Mouse (Mus musculus) ES-E14 (cell line): ENCODE results near the gene Rad9b. TPM values are rescaled to one million over a fixed set of nuclear protein-coding genes. Genes with fewer than 3 reads are reported as not detected.

Experiments
- DNase-seq: peaks from one replicate; pipeline ENCODE4 v3.0.0-alpha.2; 2013; ENCODE audit warnings: low read depth, low spot score
- H3K27ac ChIP-seq: 2 replicates; pipeline ENCODE4 v1.5.1; 2012; ENCODE audit warnings: low read depth, mild to moderate bottlenecking, low read length, moderate library complexity, mixed read lengths; ENCODE audit not compliant: poor library complexity, insufficient read depth, severe bottlenecking
- H3K36me3 ChIP-seq: 2 replicates; pipeline ENCODE4 v1.6.1; 2012; ENCODE audit warnings: mild to moderate bottlenecking, low read length, moderate library complexity, mixed read lengths; ENCODE audit not compliant: control insufficient read depth, poor library complexity, insufficient read depth, severe bottlenecking
- H3K4me1 ChIP-seq, 2 experiments: fragments of 150-350 bp in 1 of 2; sonication (generic) in 1 of 2; 2 replicates each; pipeline ENCODE4 v1.6.1; 2012; ENCODE audit warnings: low read length in 2 of 2, mild to moderate bottlenecking in 1 of 2, mixed read lengths in 1 of 2; ENCODE audit not compliant: control insufficient read depth in 2 of 2, insufficient read depth in 2 of 2, poor library complexity in 1 of 2
- H3K4me3 ChIP-seq, 2 experiments: fragments of 150-350 bp in 1 of 2; sonication (generic) in 1 of 2; 2 replicates each; pipeline ENCODE4 v1.5.1; 2012; ENCODE audit warnings: low read length in 2 of 2, low read depth in 1 of 2, mild to moderate bottlenecking in 1 of 2, mixed read lengths in 1 of 2; ENCODE audit not compliant: insufficient read depth in 1 of 2, poor library complexity in 1 of 2, severe bottlenecking in 1 of 2
- H3K9ac ChIP-seq: 2 replicates; pipeline ENCODE4 v1.6.1; 2012; ENCODE audit warnings: low read depth, mild to moderate bottlenecking, low read length, mixed read lengths; ENCODE audit not compliant: poor library complexity, insufficient read depth, severe bottlenecking
- H3K9me3 ChIP-seq: fragments of 150-350 bp; sonication (generic); 2 replicates; pipeline ENCODE4 v1.6.1; 2012; ENCODE audit warnings: low read depth, mild to moderate bottlenecking, low read length; ENCODE audit not compliant: control insufficient read depth, insufficient read depth
- CHD2 ChIP-seq: IDR thresholded peaks from 2 replicates; pipeline ENCODE4 v1.6.1; 2014; ENCODE audit warnings: mild to moderate bottlenecking, low read depth, low read length, inconsistent platforms
- HCFC1 ChIP-seq: IDR thresholded peaks from 2 replicates; pipeline ENCODE4 v1.6.1; 2012; ENCODE audit warnings: low read length, inconsistent platforms, borderline replicate concordance; ENCODE audit not compliant: insufficient read depth
- MAFK ChIP-seq: IDR thresholded peaks from 2 replicates; pipeline ENCODE4 v1.6.1; 2014; ENCODE audit warnings: mild to moderate bottlenecking, low read depth, low read length, inconsistent platforms; ENCODE audit not compliant: insufficient read depth
- ZC3H11A ChIP-seq: IDR thresholded peaks from 2 replicates; pipeline ENCODE4 v1.6.1; 2012; ENCODE audit warnings: low read depth, mild to moderate bottlenecking, inconsistent platforms, low read length, borderline replicate concordance
- ZNF384 ChIP-seq: IDR thresholded peaks from 2 replicates; pipeline ENCODE4 v1.6.1; 2012; ENCODE audit warnings: low read depth, low read length, inconsistent platforms
- in situ Hi-C, 2 experiments: fragments of 600-800 bp; cut with MboI; formaldehyde crosslinking; loops; one replicate each; pipeline ENCODE4 v1.15.1; 2025; ENCODE audit warnings: low sequenced_read_pairs in 2 of 2, inconsistent platforms in 1 of 2; ENCODE audit not compliant: unreplicated experiment in 2 of 2
- total RNA-seq: library from RNA; depleted of rRNA; stranded (reverse); fragments of 300-350 nt; gene quantifications from 2 replicates; pipeline ENCODE4 v1.2.3, GENCODE M21; 2012

Rad9b gene
- total RNA-seq, 1 experiment = 20.5 TPM

GRCm38 (mm10) chr5:122314966-122315667, 38.9 kb downstream of the Rad9b start:
- peak overlapping the region; percentile 36 for H3K9ac ChIP-seq
- peaks cover 10 to 36% of the 10 kb centered on the region in 2 experiments; a peak in 3 of 4 replicates for H3K4me1 ChIP-seq
- H3K9me3 ChIP-seq = no peaks in the 10 kb centered on the region
- no peak for TF ChIP-seq MAFK
- TF ChIP-seq ZC3H11A = no peak
- TF ChIP-seq CHD2 = no peak
- TF ChIP-seq ZNF384 = no peak
- peaks cover 30% of the 10 kb centered on the region; the same call in 1 of the 2 replicates for H3K36me3 ChIP-seq
- in situ Hi-C loops = no loop called here
- H3K27ac ChIP-seq = no peak overlapping the region
- peak overlapping the region in 1 of 2 experiments; percentile 24; a peak in 1 of 4 replicates for H3K4me3 ChIP-seq
- no peak for DNase-seq

DNA sequence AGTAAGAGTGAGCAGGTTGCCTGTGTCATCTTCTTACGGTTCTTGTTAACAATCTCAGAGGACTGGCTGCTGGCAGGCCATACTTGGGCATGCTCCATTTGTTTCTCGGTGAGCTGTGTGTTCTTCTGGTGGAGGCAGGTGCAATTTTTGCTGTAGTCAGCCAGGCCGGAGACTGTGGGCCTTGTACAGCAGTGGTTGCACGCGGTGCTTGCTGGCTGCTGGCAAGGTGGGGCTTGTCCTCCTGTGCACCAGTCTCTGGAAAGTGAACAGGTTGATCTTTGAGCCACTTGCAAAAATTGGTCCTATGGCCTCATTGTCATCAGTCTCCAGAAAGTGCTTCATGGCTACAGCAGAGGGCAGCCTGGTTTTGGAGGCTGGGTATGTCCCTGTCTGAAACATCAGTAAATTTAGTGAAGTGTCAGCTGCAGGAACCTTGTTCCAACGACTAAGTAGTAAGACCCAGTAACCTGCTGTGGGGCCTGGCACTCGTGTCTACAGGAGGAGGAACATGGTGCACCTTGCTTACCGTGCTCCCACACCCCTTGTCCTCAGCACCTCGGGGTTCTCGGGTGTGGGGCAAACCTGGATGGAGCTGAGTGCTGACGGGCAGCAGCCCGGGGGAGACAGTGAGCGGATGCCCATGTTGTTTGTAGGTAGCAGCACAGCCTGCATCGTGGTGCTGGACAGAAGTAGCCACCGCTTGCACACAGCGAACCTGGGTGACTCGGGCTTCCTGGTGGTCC, 40.9 kb downstream of the Rad9b start:
- no peak for DNase-seq

GRCm38 (mm10) chr5:122312346-122312745, 41.7 kb downstream of the Rad9b start:
- TF ChIP-seq ZC3H11A (no peak), CHD2 (no peak), MAFK (no peak), ZNF384 (no peak), HCFC1 (no peak)

More for the DNA sequence above, 40.9 kb downstream of the Rad9b start:
- no peaks in the 10 kb centered on the region for H3K9me3 ChIP-seq
- peaks cover 3 to 28% of the 10 kb centered on the region in 2 experiments; a peak in 3 of 4 replicates for H3K4me1 ChIP-seq
- no peak overlapping the region for H3K4me3 ChIP-seq
- in situ Hi-C loops = no loop called here
- TF ChIP-seq ZC3H11A (no peak), MAFK (no peak), CHD2 (no peak), ZNF384 (no peak), HCFC1 (no peak)
- no peak overlapping the region for H3K9ac ChIP-seq
- no peak overlapping the region for H3K27ac ChIP-seq
- peaks cover 32% of the 10 kb centered on the region; the same call in 1 of the 2 replicates for H3K36me3 ChIP-seq

GRCm38 (mm10) chr5:122311692-122312091, 42.3 kb downstream of the Rad9b start:
- in situ Hi-C loops = no loop called here
- peaks cover 30% of the 10 kb centered on the region; the same call in 1 of the 2 replicates for H3K36me3 ChIP-seq
- peaks cover 3 to 17% of the 10 kb centered on the region in 2 experiments; a peak in 3 of 4 replicates for H3K4me1 ChIP-seq
- no peak for TF ChIP-seq ZNF384
- no peak for TF ChIP-seq CHD2
- TF ChIP-seq MAFK = no peak
- no peak for TF ChIP-seq HCFC1
- TF ChIP-seq ZC3H11A = no peak
- H3K27ac ChIP-seq = no peak overlapping the region
- H3K4me3 ChIP-seq = no peak overlapping the region
- DNase-seq = no peak
- no peak overlapping the region for H3K9ac ChIP-seq
- H3K9me3 ChIP-seq = no peaks in the 10 kb centered on the region

More at GRCm38 (mm10) chr5:122312346-122312745, 41.7 kb downstream of the Rad9b start:
- no peak overlapping the region for H3K9ac ChIP-seq
- H3K36me3 ChIP-seq = peaks cover 33% of the 10 kb centered on the region; the same call in 1 of the 2 replicates
- in situ Hi-C loops = no loop called here
- DNase-seq = no peak
- no peak overlapping the region for H3K4me3 ChIP-seq
- H3K9me3 ChIP-seq = no peaks in the 10 kb centered on the region
- H3K4me1 ChIP-seq = peaks cover 3 to 23% of the 10 kb centered on the region in 2 experiments; a peak in 3 of 4 replicates
- H3K27ac ChIP-seq = no peak overlapping the region; the same call in 1 of the 2 replicates
